9 mouse cellular contexts compared by ENCODE assay signal in genomic region chr11:96311097-96311496, GRCm38 (mm10). TPM values are rescaled to one million over a fixed set of nuclear protein-coding genes. Genes with fewer than 3 reads are reported as not detected.
DNase-seq lines count a peak whose midpoint lies in the region; ATAC-seq and TF ChIP-seq lines count a peak whose summit lies in the region.
"Had no signal": no experiment of that assay in that cellular context is flagged by ENCODE, and none has a peak within 500 bp of the region (broad histone marks: within the 10 kb centered on the region; RNA-seq: fewer than 3 reads in every experiment).

No protein-coding gene starts in this region.

- H3K4me3 ChIP-seq in heart, embryonic 16.5 days (ENCODE audit: low read length): peak overlapping the region; percentile 35
- H3K4me3 ChIP-seq in embryonic facial prominence, embryonic 10.5 days: peak overlapping the region; percentile 36; the same call in 1 of the 2 replicates
- H3K4me3 ChIP-seq in intestine, postnatal 0 days (ENCODE audit: low read depth, low read length): peak overlapping the region; percentile 25
- H3K4me3 ChIP-seq: erythroblast, embryonic 14.5 days had no signal

- intact Hi-C loops in heart, postnatal 14 days (cut with DNase I): loop anchor here (1.0 to 2.0 kb wide), 2 partner anchors 96 to 226 kb away; no protein-coding TSS in a partner anchor

- H3K9me3 ChIP-seq in heart, embryonic 16.5 days (replicated peaks; ENCODE audit: control insufficient read depth, low read length): no peaks in the 10 kb centered on the region
- H3K9me3 ChIP-seq in embryonic facial prominence, embryonic 10.5 days: no peaks in the 10 kb centered on the region
- H3K9me3 ChIP-seq in intestine, postnatal 0 days (ENCODE audit: control insufficient read depth): no peaks in the 10 kb centered on the region

- H3K36me3 ChIP-seq in heart, embryonic 16.5 days (ENCODE audit: control insufficient read depth, insufficient read depth): no peaks in the 10 kb centered on the region
- no peaks in the 10 kb centered on the region for H3K36me3 ChIP-seq in embryonic facial prominence, embryonic 10.5 days (replicated peaks)
- H3K36me3 ChIP-seq in intestine, postnatal 0 days (ENCODE audit: control insufficient read depth, insufficient read depth): no peaks in the 10 kb centered on the region

- 12% methylated on average over 6 of the region's 6 CpGs for WGBS in heart, embryonic 16.5 days
- 6% methylated on average over 6 of the region's 6 CpGs for WGBS in embryonic facial prominence, embryonic 10.5 days
- 23% methylated on average over 6 of the region's 6 CpGs for WGBS in intestine, postnatal 0 days

- no peak for ATAC-seq in heart, embryonic 16.5 days (replicated peaks; ENCODE audit: extremely low read depth, insufficient read depth, low FRiP score)
- no peak for ATAC-seq in intestine, postnatal 0 days
- 0 out of 2 replicates have a peak, but pooled peaks have one; percentile 17 for ATAC-seq in megakaryocyte-erythroid progenitor cell, adult 5-6 weeks (replicated peaks; ENCODE audit: low FRiP score, low TSS enrichment, poor library complexity, severe bottlenecking)

- H3K4me2 ChIP-seq in heart, embryonic 16.5 days (ENCODE audit: low read depth, low read length): peak overlapping the region; percentile 47
- H3K4me2 ChIP-seq in intestine, postnatal 0 days (replicated peaks; ENCODE audit: low read depth): peak overlapping the region; percentile 63

- H3K9ac ChIP-seq in heart, embryonic 16.5 days (ENCODE audit: low read length): no peak overlapping the region
- peak overlapping the region; percentile 32; the same call in 1 of the 2 replicates for H3K9ac ChIP-seq in intestine, postnatal 0 days (ENCODE audit: low read depth, low read length)

- peaks cover 95% of the 10 kb centered on the region for H3K27me3 ChIP-seq in heart, embryonic 16.5 days (ENCODE audit: control insufficient read depth, insufficient read depth, low read length)
- peaks cover 100% of the 10 kb centered on the region for H3K27me3 ChIP-seq in embryonic facial prominence, embryonic 10.5 days (replicated peaks; ENCODE audit: low read depth, poor library complexity, severe bottlenecking)
- H3K27me3 ChIP-seq in intestine, postnatal 0 days (replicated peaks; ENCODE audit: control insufficient read depth, insufficient read depth, low read length): peaks cover 63% of the 10 kb centered on the region

- TF ChIP-seq CTCF in intestine, postnatal 0 days (IDR thresholded peaks at IDR 0.05; ENCODE audit: low read depth): no peak

- 0 out of 2 replicates have a peak, but pooled peaks cover 2% of the 10 kb centered on the region for H3K4me1 ChIP-seq in heart, embryonic 16.5 days (ENCODE audit: control insufficient read depth, insufficient read depth, low read length)
- peaks cover 7% of the 10 kb centered on the region; the same call in 1 of the 2 replicates for H3K4me1 ChIP-seq in embryonic facial prominence, embryonic 10.5 days
- H3K4me1 ChIP-seq in intestine, postnatal 0 days (replicated peaks; ENCODE audit: control insufficient read depth, insufficient read depth, low read length): no peaks in the 10 kb centered on the region

- H3K27ac ChIP-seq in heart, embryonic 16.5 days (ENCODE audit: low read length): no peak overlapping the region
- H3K27ac ChIP-seq in embryonic facial prominence, embryonic 10.5 days (replicated peaks): no peak overlapping the region
- H3K27ac ChIP-seq in intestine, postnatal 0 days (ENCODE audit: low read depth, low read length): peak overlapping the region; percentile 55

- DNase-seq in heart, postnatal 14 days: no peak
- no peak for DNase-seq in embryonic facial prominence, embryonic 10.5 days (ENCODE audit: low spot score)
- no peak for DNase-seq in layer of hippocampus, adult 9-11 months
- no peak for DNase-seq in left cerebral cortex, adult 8-10 months (ENCODE audit: low spot score in 2 of 2)
- no peak for DNase-seq in T-cell, adult 2 months (ENCODE audit: low spot score)

RNA-seq across cellular contexts. Expression of gene Hoxb4, which starts 7.0 kb away (rescaled TPM):
- 0.28 and 0.32 TPM in 2 replicates for polyA plus RNA-seq in heart, embryonic 16.5 days (2015; fragmentation: Nextera tagmentation; extraction: Ambion mirVana)
- total RNA-seq in heart, postnatal 14 days (2021): 1 to 10 TPM; 1.0 to 1.3 TPM
- 0.09 and 0.23 TPM in 2 replicates for polyA plus RNA-seq in embryonic facial prominence, embryonic 10.5 days (2016; fragmentation: Nextera tagmentation; extraction: Ambion mirVana)
- 1.1 and 1.5 TPM in 2 replicates for polyA plus RNA-seq in intestine, postnatal 0 days (2015; fragmentation: Nextera tagmentation; extraction: Ambion mirVana)
- 0.12 and 0.66 TPM in 2 replicates for total RNA-seq in megakaryocyte-erythroid progenitor cell, adult 5-6 weeks (2014; fragmentation: Nextera tagmentation)
- total RNA-seq in megakaryocyte-erythroid progenitor cell, adult 5-6 weeks (2017): 0.70 and 1.9 TPM in 2 replicates
- under 1 TPM in 1 of 4 experiments, not detected in 3; 0.11 TPM for total RNA-seq in left cerebral cortex, adult 8-10 months (2022)
- polyA plus RNA-seq: erythroblast, embryonic 14.5 days had no signal

RNA-seq across cellular contexts. Expression of gene Hoxb5, which starts 8.0 kb away (rescaled TPM):
- 0.76 and 2.8 TPM in 2 replicates for polyA plus RNA-seq in heart, embryonic 16.5 days (2015; fragmentation: Nextera tagmentation; extraction: Ambion mirVana)
- under 1 TPM; 0.19 to 0.22 TPM for total RNA-seq in heart, postnatal 14 days (2021)
- 0.07 and 0.28 TPM in 2 replicates for polyA plus RNA-seq in embryonic facial prominence, embryonic 10.5 days (2016; fragmentation: Nextera tagmentation; extraction: Ambion mirVana)
- polyA plus RNA-seq in intestine, postnatal 0 days (2015; fragmentation: Nextera tagmentation; extraction: Ambion mirVana): 14.7 and 15.8 TPM in 2 replicates
- total RNA-seq in megakaryocyte-erythroid progenitor cell, adult 5-6 weeks (2014; fragmentation: Nextera tagmentation): not detected in 2 replicates
- total RNA-seq in megakaryocyte-erythroid progenitor cell, adult 5-6 weeks (2017): not detected in 2 replicates
- not detected for total RNA-seq in left cerebral cortex, adult 8-10 months (2022)
- polyA plus RNA-seq: erythroblast, embryonic 14.5 days had no signal

RNA-seq across cellular contexts. Expression of gene Hoxb3, which starts 12.0 kb away (rescaled TPM):
- polyA plus RNA-seq in heart, embryonic 16.5 days (2015; fragmentation: Nextera tagmentation; extraction: Ambion mirVana): 0.24 and 0.79 TPM in 2 replicates
- under 1 TPM; 0.76 to 0.79 TPM for total RNA-seq in heart, postnatal 14 days (2021)
- 0.69 and 3.4 TPM in 2 replicates for polyA plus RNA-seq in embryonic facial prominence, embryonic 10.5 days (2016; fragmentation: Nextera tagmentation; extraction: Ambion mirVana)
- 1.1 and 1.3 TPM in 2 replicates for polyA plus RNA-seq in intestine, postnatal 0 days (2015; fragmentation: Nextera tagmentation; extraction: Ambion mirVana)
- total RNA-seq in megakaryocyte-erythroid progenitor cell, adult 5-6 weeks (2014; fragmentation: Nextera tagmentation): 0.28 and 0.79 TPM in 2 replicates
- not detected in 2 replicates for total RNA-seq in megakaryocyte-erythroid progenitor cell, adult 5-6 weeks (2017)
- total RNA-seq in left cerebral cortex, adult 8-10 months (2022): not detected
- polyA plus RNA-seq: erythroblast, embryonic 14.5 days had no signal

RNA-seq across cellular contexts. Expression of gene Hoxb6, which starts 18.8 kb away (rescaled TPM):
- 0.51 TPM in 1 of 2 replicates, not detected in the other for polyA plus RNA-seq in heart, embryonic 16.5 days (2015; fragmentation: Nextera tagmentation; extraction: Ambion mirVana)
- not detected for total RNA-seq in heart, postnatal 14 days (2021)
- 0.15 TPM in 1 of 2 replicates, not detected in the other for polyA plus RNA-seq in embryonic facial prominence, embryonic 10.5 days (2016; fragmentation: Nextera tagmentation; extraction: Ambion mirVana)
- polyA plus RNA-seq in intestine, postnatal 0 days (2015; fragmentation: Nextera tagmentation; extraction: Ambion mirVana): 5.7 and 6.4 TPM in 2 replicates
- total RNA-seq in megakaryocyte-erythroid progenitor cell, adult 5-6 weeks (2014; fragmentation: Nextera tagmentation): not detected in 2 replicates
- 0.72 TPM in 1 of 2 replicates, not detected in the other for total RNA-seq in megakaryocyte-erythroid progenitor cell, adult 5-6 weeks (2017)
- not detected for total RNA-seq in left cerebral cortex, adult 8-10 months (2022)
- polyA plus RNA-seq: erythroblast, embryonic 14.5 days had no signal

RNA-seq across cellular contexts. Expression of gene Hoxb7, which starts 24.7 kb away (rescaled TPM):
- 0.31 and 0.43 TPM in 2 replicates for polyA plus RNA-seq in heart, embryonic 16.5 days (2015; fragmentation: Nextera tagmentation; extraction: Ambion mirVana)
- not detected for total RNA-seq in heart, postnatal 14 days (2021)
- not detected in 2 replicates for polyA plus RNA-seq in embryonic facial prominence, embryonic 10.5 days (2016; fragmentation: Nextera tagmentation; extraction: Ambion mirVana)
- polyA plus RNA-seq in intestine, postnatal 0 days (2015; fragmentation: Nextera tagmentation; extraction: Ambion mirVana): 7.6 and 8.5 TPM in 2 replicates
- total RNA-seq in megakaryocyte-erythroid progenitor cell, adult 5-6 weeks (2014; fragmentation: Nextera tagmentation): not detected in 2 replicates
- not detected in 2 replicates for total RNA-seq in megakaryocyte-erythroid progenitor cell, adult 5-6 weeks (2017)
- not detected for total RNA-seq in left cerebral cortex, adult 8-10 months (2022)
- polyA plus RNA-seq: erythroblast, embryonic 14.5 days had no signal
